Mouse (Mus musculus): ENCODE results near the gene Aff2. TPM values are rescaled to one million over a fixed set of nuclear protein-coding genes. Genes with fewer than 3 reads are reported as not detected.
A peak's percentile ranks its signal among the peaks of the same experiment; 100 is the strongest.

Gene Aff2
- 3.6 and 4.3 TPM in 2 replicates for total RNA-seq (2017)

GRCm38 (mm10) chrX:69360238-69361054 is at the start of gene Aff2:
Gene Aff2, plus strand, starts transcription at chrX:69360294.
- peak; percentile 41; the same call in 1 of the 2 replicates for ATAC-seq (ENCODE audit: extremely low read depth, insufficient number of reproducible peaks, low FRiP score, poor library complexity, severe bottlenecking)

DNA sequence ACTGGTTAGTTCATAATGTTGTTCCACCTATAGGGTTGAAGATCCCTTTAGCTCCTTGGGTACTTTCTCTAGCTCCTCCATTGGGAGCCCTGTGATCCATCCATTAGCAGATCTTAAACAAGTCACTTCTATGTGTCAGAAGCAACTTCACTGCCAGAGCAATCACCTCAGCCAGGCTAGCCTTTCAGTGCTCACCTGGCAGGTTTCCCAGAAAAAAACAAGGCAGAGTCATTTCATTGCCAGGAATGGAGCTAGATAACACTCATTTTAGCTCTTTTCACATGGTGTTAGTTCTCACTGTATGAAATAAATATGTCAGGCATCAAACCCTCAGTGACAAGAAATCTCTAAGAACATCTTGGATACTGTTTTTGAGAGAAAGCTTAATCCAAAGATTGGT is 22.8 kb upstream of the Aff2 start:
- ATAC-seq (ENCODE audit: extremely low read depth, insufficient number of reproducible peaks, low FRiP score, poor library complexity, severe bottlenecking), result no peak

GRCm38 (mm10) chrX:69355621-69356020 is 4.5 kb upstream of the Aff2 start:
- ATAC-seq (ENCODE audit: extremely low read depth, insufficient number of reproducible peaks, low FRiP score, poor library complexity, severe bottlenecking), result no peak

DNA sequence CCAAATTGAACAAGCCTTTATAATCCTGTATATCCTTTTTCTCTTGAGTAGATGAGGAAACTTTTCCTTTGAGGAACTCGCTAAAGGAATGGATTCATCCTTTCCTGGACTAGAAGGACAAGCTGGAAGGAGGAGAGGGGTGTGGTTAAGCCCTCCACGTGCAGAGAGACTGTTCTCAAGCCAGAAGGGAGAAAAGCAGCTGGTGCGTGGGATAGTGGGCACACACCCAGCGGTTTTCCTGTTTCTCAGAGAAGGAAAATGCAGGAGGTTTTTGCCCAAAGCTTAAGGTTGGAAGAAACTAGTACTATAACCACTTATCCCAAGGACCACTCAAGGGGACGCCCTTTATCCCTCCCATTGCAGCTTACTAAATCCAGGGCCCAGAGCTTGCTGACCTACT is 734 bp upstream of the Aff2 start:
- no peak for ATAC-seq (ENCODE audit: extremely low read depth, insufficient number of reproducible peaks, low FRiP score, poor library complexity, severe bottlenecking)

GRCm38 (mm10) chrX:69359885-69360237 is 233 bp upstream of the Aff2 start:
- ATAC-seq (ENCODE audit: extremely low read depth, insufficient number of reproducible peaks, low FRiP score, poor library complexity, severe bottlenecking), result no peak

DNA sequence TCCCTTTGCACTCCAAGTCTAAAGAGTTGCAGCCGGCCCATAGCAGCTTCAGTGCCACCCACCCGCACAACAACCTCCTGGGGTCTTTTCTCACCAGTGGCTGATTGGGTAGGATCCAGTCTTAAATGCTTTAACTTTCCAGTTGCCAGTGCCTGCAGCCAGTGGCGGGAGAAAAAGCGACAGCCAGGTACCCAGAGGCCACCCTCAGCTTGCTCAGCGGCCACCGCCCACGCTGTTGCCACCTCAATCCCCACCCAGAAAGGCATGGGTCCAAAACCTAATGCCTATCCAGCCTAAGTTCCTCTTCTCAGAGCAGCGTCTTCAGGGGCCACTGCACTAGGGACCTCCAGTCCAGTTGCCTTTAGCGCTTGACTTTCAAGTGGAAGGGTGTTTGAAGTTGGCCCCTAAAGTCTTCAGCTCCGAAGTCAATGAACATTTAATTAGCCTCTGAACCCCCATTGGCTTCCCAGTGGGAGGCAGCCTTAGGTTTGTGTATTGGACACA is 1.0 kb downstream of the Aff2 start:
- ATAC-seq (ENCODE audit: extremely low read depth, insufficient number of reproducible peaks, low FRiP score, poor library complexity, severe bottlenecking), result peak; percentile 30; the same call in 1 of the 2 replicates

DNA sequence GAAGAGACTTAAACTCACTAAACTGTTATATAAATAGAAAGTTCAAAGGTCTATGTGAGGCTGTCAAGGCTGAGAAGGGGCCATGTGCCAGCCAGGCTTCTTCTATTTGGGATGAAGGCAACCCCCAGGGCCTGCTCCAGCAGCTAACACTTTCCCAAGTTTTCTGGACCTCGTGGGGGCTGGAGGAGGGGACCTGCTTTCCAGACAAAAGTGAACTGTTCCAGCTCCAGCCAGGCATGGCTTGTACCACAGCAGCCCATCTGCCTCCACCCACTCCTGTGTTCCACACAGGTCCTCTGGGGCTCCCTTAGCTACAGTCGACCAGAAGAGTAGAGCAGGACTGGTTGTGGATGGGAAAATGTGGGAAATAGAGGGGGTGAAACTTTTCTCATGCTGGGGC is 4.1 kb downstream of the Aff2 start:
- ATAC-seq (ENCODE audit: extremely low read depth, insufficient number of reproducible peaks, low FRiP score, poor library complexity, severe bottlenecking), result no peak

DNA sequence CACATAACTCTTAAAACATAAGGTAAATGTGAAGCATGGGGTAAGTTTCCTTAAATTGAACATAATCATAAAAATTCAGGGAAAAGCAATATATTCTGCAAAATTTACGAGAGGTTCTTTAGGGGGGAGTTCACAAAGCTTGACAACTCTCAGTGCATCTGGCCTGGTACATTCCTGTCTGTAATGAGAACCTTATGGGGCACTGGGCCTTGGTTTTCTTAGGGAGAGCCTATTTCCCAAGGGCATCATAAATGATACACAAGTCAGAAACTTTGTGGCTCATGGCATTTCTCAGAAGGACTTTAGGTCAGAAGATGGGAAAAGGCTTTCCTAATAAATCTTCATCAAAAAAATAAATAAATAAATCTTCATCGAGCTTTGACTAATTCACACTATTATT is 13.2 kb downstream of the Aff2 start:
- no peak for ATAC-seq (ENCODE audit: extremely low read depth, insufficient number of reproducible peaks, low FRiP score, poor library complexity, severe bottlenecking)

DNA sequence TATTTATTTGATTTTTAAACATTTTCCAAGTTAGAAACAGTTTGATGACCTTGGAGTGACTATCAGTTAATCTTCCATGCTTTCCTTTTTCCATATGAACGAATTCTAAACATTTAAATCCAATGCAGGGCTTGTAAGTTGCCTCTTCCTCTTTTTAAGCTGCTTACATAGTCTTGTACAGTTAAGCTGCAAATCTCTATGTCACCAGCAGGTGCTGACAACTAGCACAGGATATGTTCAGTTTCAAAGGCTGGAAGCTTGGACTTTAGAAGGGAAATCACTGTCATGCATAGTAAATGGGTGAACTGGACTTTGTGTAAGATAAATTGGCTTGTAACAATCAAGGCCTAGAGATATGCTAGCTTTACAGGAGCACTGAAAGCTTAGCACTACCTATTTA is 29.6 kb downstream of the Aff2 start:
- no peak for ATAC-seq (ENCODE audit: extremely low read depth, insufficient number of reproducible peaks, low FRiP score, poor library complexity, severe bottlenecking)

GRCm38 (mm10) chrX:69415043-69415442 is 54.9 kb downstream of the Aff2 start:
- ATAC-seq (ENCODE audit: extremely low read depth, insufficient number of reproducible peaks, low FRiP score, poor library complexity, severe bottlenecking), result no peak

DNA sequence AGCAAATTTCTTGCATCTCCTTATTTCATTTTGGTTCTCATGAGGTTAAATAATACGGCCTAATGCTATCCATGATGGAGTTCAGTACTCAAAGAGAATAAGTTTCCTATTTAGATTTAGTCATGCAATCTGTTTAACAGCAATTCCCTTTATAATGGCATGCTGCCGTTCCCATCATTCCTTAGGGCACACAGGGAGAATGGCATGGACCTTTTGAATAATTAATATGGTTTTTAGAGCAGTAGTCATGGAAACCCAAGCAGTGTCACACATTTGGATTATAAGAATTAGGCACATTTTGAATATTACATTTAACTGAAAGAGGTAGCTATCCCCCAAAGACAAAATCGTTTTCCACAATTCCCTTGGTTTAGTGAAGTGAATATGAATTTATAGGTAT is 78.3 kb downstream of the Aff2 start:
- ATAC-seq (ENCODE audit: extremely low read depth, insufficient number of reproducible peaks, low FRiP score, poor library complexity, severe bottlenecking), result no peak

- no peak for ATAC-seq (ENCODE audit: extremely low read depth, insufficient number of reproducible peaks, low FRiP score, poor library complexity, severe bottlenecking)
Observed at GRCm38 (mm10) chrX:69441937-69442336, 81.8 kb downstream of the Aff2 start.

- no peak for ATAC-seq (ENCODE audit: extremely low read depth, insufficient number of reproducible peaks, low FRiP score, poor library complexity, severe bottlenecking)
Observed at GRCm38 (mm10) chrX:69460896-69461295, 100.8 kb downstream of the Aff2 start.

- ATAC-seq (ENCODE audit: extremely low read depth, insufficient number of reproducible peaks, low FRiP score, poor library complexity, severe bottlenecking), result no peak
Observed at GRCm38 (mm10) chrX:69502061-69502460, 142.0 kb downstream of the Aff2 start.

GRCm38 (mm10) chrX:69518040-69518575 is 158.0 kb downstream of the Aff2 start:
- ATAC-seq (ENCODE audit: extremely low read depth, insufficient number of reproducible peaks, low FRiP score, poor library complexity, severe bottlenecking), result no peak

DNA sequence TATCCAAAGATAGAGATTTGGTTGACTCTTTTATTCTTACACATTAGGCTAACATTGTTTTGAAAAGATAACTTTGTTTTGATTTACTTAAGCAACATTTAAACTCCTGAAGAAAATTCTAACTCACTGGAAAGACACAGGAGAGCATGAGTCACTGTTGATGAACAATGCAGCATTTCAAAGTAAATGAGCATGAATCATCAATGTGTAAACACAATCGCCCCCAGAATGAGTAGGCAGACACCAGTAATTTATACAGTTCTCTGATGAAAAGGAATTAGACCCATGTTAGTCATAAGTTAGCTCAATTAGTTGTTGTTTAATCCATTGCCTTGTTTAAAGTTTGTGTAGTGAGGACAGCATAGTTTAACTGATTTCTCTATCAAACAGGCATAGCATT is 180.7 kb downstream of the Aff2 start:
- no peak for ATAC-seq (ENCODE audit: extremely low read depth, insufficient number of reproducible peaks, low FRiP score, poor library complexity, severe bottlenecking)

GRCm38 (mm10) chrX:69579903-69580459 is 219.9 kb downstream of the Aff2 start:
- no peak for ATAC-seq (ENCODE audit: extremely low read depth, insufficient number of reproducible peaks, low FRiP score, poor library complexity, severe bottlenecking)

DNA sequence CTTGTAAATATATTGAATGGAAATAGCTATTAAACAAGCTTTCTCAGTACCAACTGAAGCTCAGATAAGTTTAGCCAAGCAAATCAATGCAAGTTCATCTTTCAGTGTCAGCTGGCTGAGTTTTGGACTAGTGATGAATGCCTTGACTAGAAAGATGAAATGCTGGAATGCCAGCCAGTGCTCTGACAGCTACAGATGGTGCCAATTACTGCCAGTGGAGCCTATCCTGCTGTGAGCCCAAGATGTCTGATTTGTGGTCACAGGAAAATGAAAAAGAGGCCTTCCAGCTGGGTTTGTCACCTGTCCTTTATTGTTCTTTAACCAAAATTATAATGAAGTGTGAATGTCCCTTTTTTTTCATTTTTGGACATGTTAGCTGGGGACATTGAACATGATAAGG is 248.7 kb downstream of the Aff2 start:
- ATAC-seq (ENCODE audit: extremely low read depth, insufficient number of reproducible peaks, low FRiP score, poor library complexity, severe bottlenecking), result no peak

- ATAC-seq (ENCODE audit: extremely low read depth, insufficient number of reproducible peaks, low FRiP score, poor library complexity, severe bottlenecking), result no peak
Observed at GRCm38 (mm10) chrX:69663038-69663437, 302.9 kb downstream of the Aff2 start.

- no peak for ATAC-seq (ENCODE audit: extremely low read depth, insufficient number of reproducible peaks, low FRiP score, poor library complexity, severe bottlenecking)
Observed at GRCm38 (mm10) chrX:69666145-69666677, 306.1 kb downstream of the Aff2 start.

Measured in neutrophil, adult 5-6 weeks (primary cell).